Mouse (Mus musculus): ENCODE measurements around the gene Cttnbp2nl. TPM values are rescaled to one million over a fixed set of nuclear protein-coding genes. Genes with fewer than 3 reads are reported as not detected.

The Cttnbp2nl gene
- total and polyA plus RNA-seq, 3 experiments, result 0.02 to 0.11 TPM; not detected in 1

GRCm38 (mm10) chr3:104954137-104954536, 98.8 kb downstream of the Cttnbp2nl start:
- Histone ChIP-seq H3K27me3 (ENCODE audit: insufficient read depth, low read length) (0 out of 2 replicates have a peak, but pooled peaks cover 5% of the 10 kb centered on the region), H3K9me3 (replicated peaks) (no peaks in the 10 kb centered on the region), H3K4me3 (ENCODE audit: low read depth, low read length) (no peak overlapping the region), H3K36me3 (replicated peaks) (peaks cover 35% of the 10 kb centered on the region), H3K4me1 (ENCODE audit: insufficient read depth, low read depth, low read length) (no peaks in the 10 kb centered on the region)
- DNase-seq (ENCODE audit: low spot score) (no peak), ATAC-seq (ENCODE audit: extremely low read depth, insufficient number of reproducible peaks, low FRiP score, poor library complexity, severe bottlenecking) (no peak)
- no peak for TF ChIP-seq CTCF (IDR thresholded peaks at IDR 0.05; ENCODE audit: low read depth, low read length)
- TF ChIP-seq POLR2AphosphoS5 (IDR thresholded peaks at IDR 0.05; ENCODE audit: insufficient replicate concordance, low read depth, low read length), result no peak

- H3K36me3 ChIP-seq (replicated peaks), result peaks cover 39% of the 10 kb centered on the region
- no peaks in the 10 kb centered on the region for H3K9me3 ChIP-seq (replicated peaks)
- H3K4me1 ChIP-seq (ENCODE audit: insufficient read depth, low read depth, low read length), result no peaks in the 10 kb centered on the region
- no peak overlapping the region for H3K4me3 ChIP-seq (ENCODE audit: low read depth, low read length)
- no peak for DNase-seq (ENCODE audit: low spot score)
- H3K27me3 ChIP-seq (ENCODE audit: insufficient read depth, low read length), result no peaks in the 10 kb centered on the region
- ATAC-seq (ENCODE audit: extremely low read depth, insufficient number of reproducible peaks, low FRiP score, poor library complexity, severe bottlenecking), result no peak
- no peak for TF ChIP-seq GATA2 (IDR thresholded peaks at IDR 0.05; ENCODE audit: borderline replicate concordance, low read depth, low read length)
Observed at GRCm38 (mm10) chr3:104952891-104953670, 99.9 kb downstream of the Cttnbp2nl start.

Other genes starting within 250 kb of the Cttnbp2nl start
- 33.2 and 34.5 TPM in 2 replicates for gene Mov10, start 234.6 kb downstream of the Cttnbp2nl start, total RNA-seq (2014; fragmentation: Nextera tagmentation)
- gene Mov10, start 234.6 kb downstream of the Cttnbp2nl start, total RNA-seq (2017), result 7.4 and 8.1 TPM in 2 replicates
- gene Mov10, start 234.6 kb downstream of the Cttnbp2nl start, polyA plus RNA-seq (2012), result 57.0 and 65.0 TPM in 2 replicates
- gene St7l, start 189.1 kb downstream of the Cttnbp2nl start, total RNA-seq (2014; fragmentation: Nextera tagmentation), result 32.7 and 34.2 TPM in 2 replicates
- gene St7l, start 189.1 kb downstream of the Cttnbp2nl start, total RNA-seq (2017), result 25.6 and 25.9 TPM in 2 replicates
- 2.8 and 3.1 TPM in 2 replicates for gene St7l, start 189.1 kb downstream of the Cttnbp2nl start, polyA plus RNA-seq (2012)
- gene Capza1, start 188.6 kb downstream of the Cttnbp2nl start, total RNA-seq (2014; fragmentation: Nextera tagmentation), result 181 and 182 TPM in 2 replicates
- 148 and 168 TPM in 2 replicates for gene Capza1, start 188.6 kb downstream of the Cttnbp2nl start, total RNA-seq (2017)
- gene Capza1, start 188.6 kb downstream of the Cttnbp2nl start, polyA plus RNA-seq (2012), result 12.5 and 12.9 TPM in 2 replicates
- not detected in 2 replicates for gene Wnt2b, start 91.2 kb downstream of the Cttnbp2nl start, total RNA-seq (2014; fragmentation: Nextera tagmentation)
- gene Wnt2b, start 91.2 kb downstream of the Cttnbp2nl start, total RNA-seq (2017), result 0.11 TPM in 1 of 2 replicates, not detected in the other
- not detected in 2 replicates for gene Wnt2b, start 91.2 kb downstream of the Cttnbp2nl start, polyA plus RNA-seq (2012)
- gene 4930564D02Rik, start 13.7 kb upstream of the Cttnbp2nl start, total RNA-seq (2014; fragmentation: Nextera tagmentation), result not detected in 2 replicates
- not detected in 2 replicates for gene 4930564D02Rik, start 13.7 kb upstream of the Cttnbp2nl start, total RNA-seq (2017)
- gene 4930564D02Rik, start 13.7 kb upstream of the Cttnbp2nl start, polyA plus RNA-seq (2012), result not detected in 2 replicates